In the genomic region with DNA sequence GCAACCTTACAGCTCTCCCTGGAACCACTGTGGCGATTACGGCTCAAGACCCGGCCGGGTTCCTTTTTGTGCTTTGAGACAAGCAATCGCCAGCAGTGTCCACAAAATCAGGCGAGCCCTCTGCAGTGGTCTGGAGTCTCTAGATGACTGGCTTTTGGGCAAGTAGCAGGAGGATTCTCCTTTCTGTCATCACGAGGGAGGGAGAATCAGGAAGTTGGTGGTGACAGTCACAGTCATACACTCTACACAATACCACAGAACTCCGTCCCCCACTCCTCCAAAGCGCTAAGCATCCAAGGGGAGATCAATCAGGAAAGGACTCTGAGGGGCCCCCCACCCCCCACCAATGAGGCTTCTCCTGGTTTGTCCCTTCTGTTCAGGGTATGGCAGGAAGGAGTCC, we compare ENCODE assay signal across 8 mouse cellular contexts. TPM values are rescaled to one million over a fixed set of nuclear protein-coding genes. Genes with fewer than 3 reads are reported as not detected.
DNase-seq lines count a peak whose midpoint lies in the region; ATAC-seq lines count a peak whose summit lies in the region.

No protein-coding gene starts in this region.

- H3K36me3 ChIP-seq in kidney, embryonic 14.5 days (ENCODE audit: control insufficient read depth, insufficient read depth, low read length), result no peaks in the 10 kb centered on the region
- no peaks in the 10 kb centered on the region for H3K36me3 ChIP-seq in intestine, embryonic 15.5 days

- WGBS in kidney, embryonic 14.5 days, result 28% methylated on average over 9 of the region's 9 CpGs
- WGBS in intestine, embryonic 15.5 days, result 35% methylated on average over 9 of the region's 9 CpGs

- peaks cover 55% of the 10 kb centered on the region for H3K27me3 ChIP-seq in kidney, embryonic 14.5 days (ENCODE audit: control insufficient read depth, insufficient read depth, low read length)
- H3K27me3 ChIP-seq in intestine, embryonic 15.5 days (replicated peaks), result peaks cover 26% of the 10 kb centered on the region

- peak overlapping the region; percentile 54 for H3K4me2 ChIP-seq in kidney, embryonic 14.5 days (replicated peaks; ENCODE audit: low read depth, low read length)
- H3K4me2 ChIP-seq in intestine, embryonic 15.5 days (replicated peaks), result peak overlapping the region; percentile 71

- no peaks in the 10 kb centered on the region for H3K9me3 ChIP-seq in kidney, embryonic 14.5 days (ENCODE audit: control insufficient read depth, low read length)
- no peaks in the 10 kb centered on the region for H3K9me3 ChIP-seq in intestine, embryonic 15.5 days

- peak overlapping the region; percentile 40 for H3K4me3 ChIP-seq in kidney, embryonic 14.5 days (ENCODE audit: low read length)
- H3K4me3 ChIP-seq in intestine, embryonic 15.5 days (replicated peaks), result peak overlapping the region; percentile 39

- H3K27ac ChIP-seq in kidney, embryonic 14.5 days (ENCODE audit: low read depth, low read length), result no peak overlapping the region
- no peak overlapping the region for H3K27ac ChIP-seq in intestine, embryonic 15.5 days

- ATAC-seq in kidney, embryonic 14.5 days (ENCODE audit: low FRiP score, low TSS enrichment), result no peak
- no peak for ATAC-seq in intestine, embryonic 15.5 days
- no peak for ATAC-seq in erythroid progenitor cell, adult 5-6 weeks (replicated peaks; ENCODE audit: low FRiP score, poor library complexity, severe bottlenecking)

- peaks cover 19% of the 10 kb centered on the region for H3K4me1 ChIP-seq in kidney, embryonic 14.5 days (ENCODE audit: control insufficient read depth, insufficient read depth, low read length)
- H3K4me1 ChIP-seq in intestine, embryonic 15.5 days (replicated peaks), result peaks cover 16% of the 10 kb centered on the region

- H3K9ac ChIP-seq in kidney, embryonic 14.5 days (ENCODE audit: low read depth, low read length), result no peak overlapping the region
- no peak overlapping the region for H3K9ac ChIP-seq in intestine, embryonic 15.5 days

- intact Hi-C loops in left cerebral cortex, postnatal 25 days (cut with DNase I), result no loop called here

- DNase-seq in kidney, adult 8-10 months, result no peak
- peak; percentile 10 for DNase-seq in brain, adult 2 months (ENCODE audit: low read depth, low spot score)
- DNase-seq in monocyte, adult 2 months (ENCODE audit: low read depth in 1 of 2, low spot score in 2 of 2), result peak; percentile 54 to 62
- no peak for DNase-seq in left cerebral cortex, postnatal 25 days (ENCODE audit: low spot score in 2 of 2)
- no peak for DNase-seq in layer of hippocampus, postnatal 10 days (ENCODE audit: low spot score in 2 of 2)

RNA-seq across cellular contexts. Expression of a gene that starts 0.6 kb away (rescaled TPM):
- polyA plus RNA-seq in kidney, embryonic 14.5 days (2014; fragmentation: Nextera tagmentation; extraction: Ambion mirVana), result 0.16 and 0.17 TPM in 2 replicates
- polyA plus RNA-seq in intestine, embryonic 15.5 days (2015; fragmentation: Nextera tagmentation; extraction: Ambion mirVana), result 4.2 and 4.3 TPM in 2 replicates
- total RNA-seq in left cerebral cortex, postnatal 25 days (2021), result 1 to 10 TPM; 2.9 to 4.0 TPM
- total RNA-seq in layer of hippocampus, postnatal 10 days (2021), result under 1 TPM; 0.49 to 0.87 TPM
- 1.3 and 3.6 TPM in 2 replicates for total RNA-seq in erythroid progenitor cell, adult 5-6 weeks (2015; ENCODE audit: low replicate concordance)
- total RNA-seq in erythroid progenitor cell, adult 5-6 weeks (2017; ENCODE audit: low replicate concordance), result 4.4 and 5.4 TPM in 2 replicates

RNA-seq across cellular contexts. Expression of a gene that starts 33.0 kb away (rescaled TPM):
- polyA plus RNA-seq in kidney, embryonic 14.5 days (2014; fragmentation: Nextera tagmentation; extraction: Ambion mirVana), result 7.6 and 8.5 TPM in 2 replicates
- polyA plus RNA-seq in intestine, embryonic 15.5 days (2015; fragmentation: Nextera tagmentation; extraction: Ambion mirVana), result 4.4 and 5.0 TPM in 2 replicates
- 10 to 100 TPM; 66.5 to 79.7 TPM for total RNA-seq in left cerebral cortex, postnatal 25 days (2021)
- total RNA-seq in layer of hippocampus, postnatal 10 days (2021), result 10 to 100 TPM; 82.1 to 84.7 TPM
- 2.1 TPM in 1 of 2 replicates, not detected in the other for total RNA-seq in erythroid progenitor cell, adult 5-6 weeks (2015; ENCODE audit: low replicate concordance)
- 0.13 and 0.83 TPM in 2 replicates for total RNA-seq in erythroid progenitor cell, adult 5-6 weeks (2017; ENCODE audit: low replicate concordance)

RNA-seq across cellular contexts. Expression of a gene that starts 40.9 kb away (rescaled TPM):
- polyA plus RNA-seq in kidney, embryonic 14.5 days (2014; fragmentation: Nextera tagmentation; extraction: Ambion mirVana), result 9.4 and 9.9 TPM in 2 replicates
- 104 and 271 TPM in 2 replicates for polyA plus RNA-seq in intestine, embryonic 15.5 days (2015; fragmentation: Nextera tagmentation; extraction: Ambion mirVana)
- total RNA-seq in left cerebral cortex, postnatal 25 days (2021), result 1 to 10 TPM; 1.7 to 5.0 TPM
- total RNA-seq in layer of hippocampus, postnatal 10 days (2021), result 1 to 10 TPM in 1 of 2 experiments, under 1 TPM in 1; 0.87 to 1.7 TPM
- total RNA-seq in erythroid progenitor cell, adult 5-6 weeks (2015; ENCODE audit: low replicate concordance), result 56.2 and 77.8 TPM in 2 replicates
- total RNA-seq in erythroid progenitor cell, adult 5-6 weeks (2017; ENCODE audit: low replicate concordance), result 26.6 and 30.5 TPM in 2 replicates

RNA-seq across cellular contexts. Expression of a gene that starts 59.2 kb away (rescaled TPM):
- 2.1 and 2.4 TPM in 2 replicates for polyA plus RNA-seq in kidney, embryonic 14.5 days (2014; fragmentation: Nextera tagmentation; extraction: Ambion mirVana)
- 6.7 and 7.2 TPM in 2 replicates for polyA plus RNA-seq in intestine, embryonic 15.5 days (2015; fragmentation: Nextera tagmentation; extraction: Ambion mirVana)
- 1 to 10 TPM; 5.5 to 6.7 TPM for total RNA-seq in left cerebral cortex, postnatal 25 days (2021)
- total RNA-seq in layer of hippocampus, postnatal 10 days (2021), result 1 to 10 TPM; 3.9 to 4.8 TPM
- total RNA-seq in erythroid progenitor cell, adult 5-6 weeks (2015; ENCODE audit: low replicate concordance), result 29.8 and 50.5 TPM in 2 replicates
- total RNA-seq in erythroid progenitor cell, adult 5-6 weeks (2017; ENCODE audit: low replicate concordance), result 18.3 and 37.0 TPM in 2 replicates

Comparison
In these comparisons a context has a peak if more than half of its experiments do, and no peak if none do; other contexts are left out.
1. DNase-seq: peak in brain, adult 2 months (single experiment) and monocyte, adult 2 months (2 of 2); none in kidney, adult 8-10 months (0 of 2), left cerebral cortex, postnatal 25 days (0 of 2) and layer of hippocampus, postnatal 10 days (0 of 2).
2. RNA of a gene that starts 33.0 kb away (total RNA-seq): 82.1 to 84.7 TPM in layer of hippocampus, postnatal 10 days and 66.5 to 79.7 TPM in left cerebral cortex, postnatal 25 days; 0.13 to 2.1 TPM in erythroid progenitor cell, adult 5-6 weeks; every median in the first group is over 10 times any median in the second.
3. RNA of a gene that starts 40.9 kb away (total RNA-seq): 26.6 to 77.8 TPM in erythroid progenitor cell, adult 5-6 weeks; 1.7 to 5.0 TPM in left cerebral cortex, postnatal 25 days and 0.87 to 1.7 TPM in layer of hippocampus, postnatal 10 days; every median in the first group is over 4 times any median in the second.